Mouse (Mus musculus): ENCODE measurements around the gene Frmd4a. TPM values are rescaled to one million over a fixed set of nuclear protein-coding genes. Genes with fewer than 3 reads are reported as not detected.

The Frmd4a gene
- polyA plus RNA-seq, 1 experiment = 7.7 TPM

- Histone ChIP-seq H3K4me1 (no peaks in the 10 kb centered on the region), H3K27me3 (replicated peaks) (peaks cover 6% of the 10 kb centered on the region), H3K9me3 (no peaks in the 10 kb centered on the region), H3K4me3 (replicated peaks) (no peak overlapping the region), H3K36me3 (replicated peaks; ENCODE audit: low read length) (no peaks in the 10 kb centered on the region)
- TF ChIP-seq FLI1 (IDR thresholded peaks at IDR 0.05; ENCODE audit: low read length) (no peak), GATA1 (IDR thresholded peaks at IDR 0.05; ENCODE audit: borderline replicate concordance, low read length) (no peak)
These were observed 322.2 kb downstream of the Frmd4a start for GRCm38 (mm10) chr2:4339530-4340218.

GRCm38 (mm10) chr2:4340378-4340777, 322.9 kb downstream of the Frmd4a start:
- no peaks in the 10 kb centered on the region for H3K9me3 ChIP-seq
- TF ChIP-seq FLI1 (IDR thresholded peaks at IDR 0.05; ENCODE audit: low read length) (no peak), GATA1 (IDR thresholded peaks at IDR 0.05; ENCODE audit: borderline replicate concordance, low read length) (no peak)
- peaks cover 6% of the 10 kb centered on the region for H3K27me3 ChIP-seq (replicated peaks)
- H3K4me3 ChIP-seq (replicated peaks) = no peak overlapping the region
- no peaks in the 10 kb centered on the region for H3K36me3 ChIP-seq (replicated peaks; ENCODE audit: low read length)
- H3K4me1 ChIP-seq = no peaks in the 10 kb centered on the region

GRCm38 (mm10) chr2:4341141-4341540, 323.6 kb downstream of the Frmd4a start:
- TF ChIP-seq GATA1 (IDR thresholded peaks at IDR 0.05; ENCODE audit: borderline replicate concordance, low read length) = no peak
- no peak for TF ChIP-seq FLI1 (IDR thresholded peaks at IDR 0.05; ENCODE audit: low read length)
- peaks cover 6% of the 10 kb centered on the region for H3K27me3 ChIP-seq (replicated peaks)
- no peak overlapping the region for H3K4me3 ChIP-seq (replicated peaks)
- no peaks in the 10 kb centered on the region for H3K9me3 ChIP-seq
- H3K4me1 ChIP-seq = no peaks in the 10 kb centered on the region
- no peaks in the 10 kb centered on the region for H3K36me3 ChIP-seq (replicated peaks; ENCODE audit: low read length)

- no peaks in the 10 kb centered on the region for H3K36me3 ChIP-seq (replicated peaks; ENCODE audit: low read length)
- TF ChIP-seq FLI1 (IDR thresholded peaks at IDR 0.05; ENCODE audit: low read length) = no peak
- no peak for TF ChIP-seq GATA1 (IDR thresholded peaks at IDR 0.05; ENCODE audit: borderline replicate concordance, low read length)
- H3K27me3 ChIP-seq (replicated peaks) = peaks cover 8% of the 10 kb centered on the region
- no peaks in the 10 kb centered on the region for H3K9me3 ChIP-seq
- H3K4me3 ChIP-seq (replicated peaks) = no peak overlapping the region
- no peaks in the 10 kb centered on the region for H3K4me1 ChIP-seq
These were observed 324.5 kb downstream of the Frmd4a start for GRCm38 (mm10) chr2:4342005-4342404.

GRCm38 (mm10) chr2:4344411-4344810, 326.9 kb downstream of the Frmd4a start:
- Histone ChIP-seq H3K4me3 (replicated peaks) (no peak overlapping the region), H3K36me3 (replicated peaks; ENCODE audit: low read length) (no peaks in the 10 kb centered on the region), H3K4me1 (no peaks in the 10 kb centered on the region), H3K27me3 (replicated peaks) (peaks cover 10% of the 10 kb centered on the region), H3K9me3 (no peaks in the 10 kb centered on the region)
- TF ChIP-seq FLI1 (IDR thresholded peaks at IDR 0.05; ENCODE audit: low read length) = no peak
- no peak for TF ChIP-seq GATA1 (IDR thresholded peaks at IDR 0.05; ENCODE audit: borderline replicate concordance, low read length)

- Histone ChIP-seq H3K27me3 (replicated peaks) (peaks cover 10% of the 10 kb centered on the region), H3K36me3 (replicated peaks; ENCODE audit: low read length) (no peaks in the 10 kb centered on the region), H3K9me3 (no peaks in the 10 kb centered on the region), H3K4me1 (no peaks in the 10 kb centered on the region), H3K4me3 (replicated peaks) (peak overlapping the region; percentile 23)
- TF ChIP-seq FLI1 (IDR thresholded peaks at IDR 0.05; ENCODE audit: low read length) (no peak), GATA1 (IDR thresholded peaks at IDR 0.05; ENCODE audit: borderline replicate concordance, low read length) (no peak)
These were observed 328.7 kb downstream of the Frmd4a start for GRCm38 (mm10) chr2:4346232-4346631.

- Histone ChIP-seq H3K4me1 (no peaks in the 10 kb centered on the region), H3K27me3 (replicated peaks) (peaks cover 7% of the 10 kb centered on the region), H3K4me3 (replicated peaks) (no peak overlapping the region), H3K36me3 (replicated peaks; ENCODE audit: low read length) (no peaks in the 10 kb centered on the region), H3K9me3 (no peaks in the 10 kb centered on the region)
- TF ChIP-seq GATA1 (IDR thresholded peaks at IDR 0.05; ENCODE audit: borderline replicate concordance, low read length) = no peak
- TF ChIP-seq FLI1 (IDR thresholded peaks at IDR 0.05; ENCODE audit: low read length) = no peak
These were observed 329.4 kb downstream of the Frmd4a start for GRCm38 (mm10) chr2:4346953-4347352.

GRCm38 (mm10) chr2:4347782-4348181, 330.3 kb downstream of the Frmd4a start:
- TF ChIP-seq FLI1 (IDR thresholded peaks at IDR 0.05; ENCODE audit: low read length) (no peak), GATA1 (IDR thresholded peaks at IDR 0.05; ENCODE audit: borderline replicate concordance, low read length) (no peak)
- H3K27me3 ChIP-seq (replicated peaks) = peaks cover 7% of the 10 kb centered on the region
- H3K9me3 ChIP-seq = no peaks in the 10 kb centered on the region
- no peaks in the 10 kb centered on the region for H3K36me3 ChIP-seq (replicated peaks; ENCODE audit: low read length)
- no peaks in the 10 kb centered on the region for H3K4me1 ChIP-seq
- no peak overlapping the region for H3K4me3 ChIP-seq (replicated peaks)

GRCm38 (mm10) chr2:4348509-4348908, 331.0 kb downstream of the Frmd4a start:
- no peaks in the 10 kb centered on the region for H3K36me3 ChIP-seq (replicated peaks; ENCODE audit: low read length)
- TF ChIP-seq GATA1 (IDR thresholded peaks at IDR 0.05; ENCODE audit: borderline replicate concordance, low read length) (no peak), FLI1 (IDR thresholded peaks at IDR 0.05; ENCODE audit: low read length) (no peak)
- no peaks in the 10 kb centered on the region for H3K4me1 ChIP-seq
- H3K27me3 ChIP-seq (replicated peaks) = peaks cover 7% of the 10 kb centered on the region
- no peak overlapping the region for H3K4me3 ChIP-seq (replicated peaks)
- no peaks in the 10 kb centered on the region for H3K9me3 ChIP-seq

- no peaks in the 10 kb centered on the region for H3K27me3 ChIP-seq (replicated peaks)
- no peaks in the 10 kb centered on the region for H3K9me3 ChIP-seq
- no peaks in the 10 kb centered on the region for H3K36me3 ChIP-seq (replicated peaks; ENCODE audit: low read length)
- no peak for TF ChIP-seq FLI1 (IDR thresholded peaks at IDR 0.05; ENCODE audit: low read length)
- no peak for TF ChIP-seq GATA1 (IDR thresholded peaks at IDR 0.05; ENCODE audit: borderline replicate concordance, low read length)
- no peaks in the 10 kb centered on the region for H3K4me1 ChIP-seq
- H3K4me3 ChIP-seq (replicated peaks) = no peak overlapping the region
These were observed 339.4 kb downstream of the Frmd4a start for GRCm38 (mm10) chr2:4356812-4357384.
